Mouse (Mus musculus) limb, embryonic 10.5 days (tissue): ENCODE data around the gene Capzb. TPM values are rescaled to one million over a fixed set of nuclear protein-coding genes. Genes with fewer than 3 reads are reported as not detected.

Experiments
- DNase-seq: peaks from one replicate; pipeline ENCODE4 v3.0.0-alpha.2; 2017; ENCODE audit warnings: low spot score
- H3K27ac ChIP-seq: fragments of 300-500 bp; sonication (generic); 2 replicates; pipeline ENCODE4 v1.5.1; 2016; ENCODE audit warnings: mild to moderate bottlenecking
- H3K27me3 ChIP-seq: fragments of 300-500 bp; sonication (generic); 2 replicates; pipeline ENCODE4 v1.6.1; 2016; ENCODE audit warnings: low read depth, mild to moderate bottlenecking; ENCODE audit not compliant: poor library complexity, severe bottlenecking
- H3K36me3 ChIP-seq: fragments of 300-500 bp; sonication (generic); 2 replicates; pipeline ENCODE4 v1.6.1; 2016; ENCODE audit warnings: mild to moderate bottlenecking, moderate library complexity
- H3K4me1 ChIP-seq: fragments of 300-500 bp; sonication (generic); 2 replicates; pipeline ENCODE4 v1.6.1; 2016
- H3K4me3 ChIP-seq: fragments of 300-500 bp; sonication (generic); 2 replicates; pipeline ENCODE4 v1.5.1; 2016; ENCODE audit warnings: mild to moderate bottlenecking, moderate library complexity
- H3K9me3 ChIP-seq: fragments of 300-500 bp; sonication (generic); replicated peaks from 2 replicates; pipeline ENCODE4 v1.6.1; 2016; ENCODE audit warnings: mild to moderate bottlenecking
- WGBS: fragments of 180-500 bp; shearing (Covaris S2); methylation state at CpG from one replicate; pipeline ENCODE4 v1.1.7; 2016; 5-methylcytosine and 5-hydroxymethylcytosine counted together
- polyA plus RNA-seq: library from polyadenylated mRNA; unstranded; fragments of >200 nt; fragmentation: Nextera tagmentation; extraction: Ambion mirVana; gene quantifications from 2 replicates; pipeline ENCODE4 v1.2.1, GENCODE M21; 2016

The Capzb gene
- polyA plus RNA-seq, 1 experiment from 2014 or later = 390 TPM

- DNase-seq = peak; percentile 89
- peaks cover 20% of the 10 kb centered on the region for H3K36me3 ChIP-seq
- 35% methylated on average over 22 of the region's 22 CpGs for WGBS
- H3K4me3 ChIP-seq = no peak overlapping the region
- H3K4me1 ChIP-seq = peaks cover 96% of the 10 kb centered on the region
- no peaks in the 10 kb centered on the region for H3K27me3 ChIP-seq
- peak overlapping the region; percentile 87 for H3K27ac ChIP-seq
- no peaks in the 10 kb centered on the region for H3K9me3 ChIP-seq
Measured at GRCm38 (mm10) chr4:139252051-139252760, 59.5 kb downstream of the Capzb start.

GRCm38 (mm10) chr4:139253206-139253605 lies 60.5 kb downstream of the Capzb start:
- Histone ChIP-seq H3K27me3 (no peaks in the 10 kb centered on the region), H3K4me3 (no peak overlapping the region), H3K36me3 (peaks cover 30% of the 10 kb centered on the region), H3K4me1 (peaks cover 96% of the 10 kb centered on the region), H3K27ac (peak overlapping the region; percentile 56; the same call in 1 of the 2 replicates), H3K9me3 (no peaks in the 10 kb centered on the region)
- DNase-seq = no peak
- 92% methylated on average over 9 of the region's 9 CpGs for WGBS

DNA sequence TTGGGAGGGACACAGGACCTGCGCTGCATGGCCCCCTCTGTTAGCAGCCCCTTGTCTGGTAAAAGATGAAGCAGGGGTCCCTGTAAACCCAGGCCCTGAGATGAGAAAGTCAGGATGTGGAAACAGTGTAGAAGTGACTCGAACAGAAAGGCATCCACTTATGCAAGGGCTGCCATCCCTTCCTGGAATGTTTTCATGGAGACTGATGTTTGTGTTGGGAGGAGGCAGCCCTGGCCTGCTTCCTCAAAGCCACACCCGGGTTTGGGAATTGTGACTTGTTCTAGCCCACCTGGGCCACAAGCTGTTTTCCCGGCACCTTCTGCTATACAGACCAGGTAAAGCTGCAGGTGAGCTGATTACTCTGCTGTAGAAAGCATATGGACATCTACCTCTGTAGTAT lies 63.4 kb downstream of the Capzb start:
- Histone ChIP-seq H3K4me3 (no peak overlapping the region), H3K4me1 (peaks cover 93% of the 10 kb centered on the region), H3K27ac (peak overlapping the region; percentile 46; the same call in 1 of the 2 replicates), H3K36me3 (peaks cover 57% of the 10 kb centered on the region), H3K27me3 (no peaks in the 10 kb centered on the region), H3K9me3 (no peaks in the 10 kb centered on the region)
- WGBS = 96% methylated on average over 4 of the region's 4 CpGs
- no peak for DNase-seq

DNA sequence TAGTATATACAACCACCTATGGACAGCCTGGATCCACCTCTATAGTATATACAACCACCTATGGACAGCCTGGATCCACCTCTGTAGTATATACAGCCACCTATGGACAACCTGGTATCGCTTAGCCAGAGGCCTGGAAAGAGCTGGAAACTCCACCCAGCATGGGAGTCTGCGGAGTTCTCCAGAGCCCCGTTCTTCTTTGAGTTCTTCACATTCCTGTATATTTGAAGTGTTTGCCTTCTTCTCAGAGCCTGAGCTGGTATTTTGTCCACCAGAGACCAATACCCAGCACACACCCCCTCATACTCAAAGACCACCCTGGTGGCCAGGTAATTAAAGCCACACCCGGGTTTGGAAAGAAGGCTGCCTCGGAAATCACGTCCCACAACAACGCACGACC lies 64.0 kb downstream of the Capzb start:
- Histone ChIP-seq H3K9me3 (no peaks in the 10 kb centered on the region), H3K27ac (peak overlapping the region; percentile 90; the same call in 1 of the 2 replicates), H3K27me3 (no peaks in the 10 kb centered on the region), H3K36me3 (peaks cover 63% of the 10 kb centered on the region), H3K4me3 (no peak overlapping the region), H3K4me1 (peaks cover 88% of the 10 kb centered on the region)
- no peak for DNase-seq
- 82% methylated on average over 8 of the region's 8 CpGs for WGBS

GRCm38 (mm10) chr4:139258621-139259301 lies 66.1 kb downstream of the Capzb start:
- H3K27me3 ChIP-seq = no peaks in the 10 kb centered on the region
- no peaks in the 10 kb centered on the region for H3K9me3 ChIP-seq
- H3K27ac ChIP-seq = peak overlapping the region; percentile 90
- H3K36me3 ChIP-seq = peaks cover 84% of the 10 kb centered on the region
- WGBS = 81% methylated on average over 6 of the region's 6 CpGs
- peaks cover 72% of the 10 kb centered on the region for H3K4me1 ChIP-seq
- no peak for DNase-seq
- no peak overlapping the region for H3K4me3 ChIP-seq

DNA sequence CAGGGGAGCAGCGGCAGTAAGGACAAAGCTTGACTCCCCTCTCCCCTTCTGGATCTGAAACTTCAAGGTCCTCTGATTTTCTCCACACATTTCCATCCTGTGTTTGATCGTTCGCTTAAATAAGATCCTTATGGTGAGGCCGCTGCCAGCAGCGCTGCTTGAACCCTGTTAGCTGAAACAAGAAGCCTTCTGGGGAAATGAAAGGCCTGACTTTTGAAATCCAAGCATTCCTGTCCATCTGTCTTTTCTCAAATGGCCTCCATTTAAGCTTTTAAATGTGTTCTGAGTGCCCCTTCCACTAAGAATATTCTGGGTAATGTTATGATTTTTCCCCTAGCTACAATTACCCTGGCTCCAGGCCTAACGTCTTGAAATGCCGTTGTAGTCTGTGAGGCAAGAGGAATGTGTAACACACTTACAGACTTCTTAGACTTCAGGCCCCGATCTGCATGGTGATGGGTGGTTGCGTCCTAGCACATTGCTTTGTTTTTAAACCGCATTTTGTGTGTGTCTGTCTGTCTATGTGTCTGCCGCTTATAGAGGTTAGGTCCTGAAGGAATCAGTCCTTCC lies 66.7 kb downstream of the Capzb start:
- 51% methylated on average over 11 of the region's 11 CpGs for WGBS
- no peak for DNase-seq
- H3K27me3 ChIP-seq = no peaks in the 10 kb centered on the region

GRCm38 (mm10) chr4:139262981-139263380 lies 70.3 kb downstream of the Capzb start:
- Histone ChIP-seq H3K27me3 (no peaks in the 10 kb centered on the region), H3K4me1 (peaks cover 69% of the 10 kb centered on the region), H3K9me3 (no peaks in the 10 kb centered on the region), H3K27ac (no peak overlapping the region), H3K4me3 (no peak overlapping the region), H3K36me3 (peaks cover 89% of the 10 kb centered on the region)
- DNase-seq = no peak
- WGBS = 91% methylated on average over 6 of the region's 6 CpGs

More for the DNA sequence above, 66.7 kb downstream of the Capzb start:
- H3K4me3 ChIP-seq = no peak overlapping the region
- H3K4me1 ChIP-seq = peaks cover 70% of the 10 kb centered on the region
- H3K27ac ChIP-seq = peak overlapping the region; percentile 90
- H3K36me3 ChIP-seq = peaks cover 90% of the 10 kb centered on the region
- H3K9me3 ChIP-seq = no peaks in the 10 kb centered on the region

DNA sequence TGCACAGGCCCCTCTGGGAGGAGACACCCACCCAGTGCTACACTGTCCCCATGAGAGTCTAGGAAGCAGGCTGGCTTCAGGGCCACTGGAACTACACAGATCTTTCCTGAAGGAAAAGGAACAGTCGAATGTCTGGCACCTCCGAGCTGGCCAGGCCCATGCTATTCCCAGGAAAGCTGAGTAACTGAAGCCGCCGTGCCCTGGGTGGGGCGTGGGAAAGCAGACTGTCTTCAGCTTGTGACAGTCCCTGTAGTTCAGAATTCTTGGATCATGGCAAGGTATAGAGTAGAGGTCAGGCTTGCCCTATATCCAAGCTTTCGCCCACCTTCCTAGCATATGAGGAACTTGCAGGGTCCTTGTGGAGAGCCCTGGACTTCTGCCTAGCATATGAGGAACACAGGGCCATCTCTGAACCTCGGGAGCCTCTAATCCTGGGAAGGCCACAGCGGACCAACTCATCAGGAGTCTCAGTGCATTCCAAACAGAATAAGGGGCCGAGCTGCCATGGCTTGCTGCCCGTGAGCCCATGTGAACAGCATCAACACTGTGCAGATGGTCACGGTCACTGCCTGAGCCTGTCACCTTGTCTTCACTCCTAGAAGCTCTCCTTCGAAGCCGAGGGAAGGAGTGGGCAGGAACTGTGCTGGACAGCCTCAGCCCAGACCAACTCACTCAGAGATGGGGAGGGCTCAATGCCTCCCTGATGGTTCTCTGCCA lies 73.2 kb downstream of the Capzb start:
- Histone ChIP-seq H3K9me3 (no peaks in the 10 kb centered on the region), H3K27ac (peak overlapping the region; percentile 82), H3K27me3 (no peaks in the 10 kb centered on the region), H3K36me3 (peaks cover 82% of the 10 kb centered on the region), H3K4me1 (peaks cover 68% of the 10 kb centered on the region), H3K4me3 (0 out of 2 replicates have a peak overlapping the region, but pooled peaks have one; percentile 6)
- no peak for DNase-seq
- WGBS = 78% methylated on average over 13 of the region's 13 CpGs

GRCm38 (mm10) chr4:139266500-139266865 lies 73.8 kb downstream of the Capzb start:
- WGBS = 38% methylated on average over 7 of the region's 7 CpGs
- H3K9me3 ChIP-seq = no peaks in the 10 kb centered on the region
- H3K4me1 ChIP-seq = peaks cover 70% of the 10 kb centered on the region
- H3K27me3 ChIP-seq = no peaks in the 10 kb centered on the region
- peak overlapping the region; percentile 82 for H3K27ac ChIP-seq
- H3K4me3 ChIP-seq = 0 out of 2 replicates have a peak overlapping the region, but pooled peaks have one; percentile 6
- peak; percentile 59 for DNase-seq
- peaks cover 79% of the 10 kb centered on the region for H3K36me3 ChIP-seq

GRCm38 (mm10) chr4:139267335-139267734 lies 74.6 kb downstream of the Capzb start:
- WGBS = 40% methylated on average over 3 of the region's 3 CpGs
- Histone ChIP-seq H3K27me3 (no peaks in the 10 kb centered on the region), H3K27ac (peak overlapping the region; percentile 82), H3K9me3 (no peaks in the 10 kb centered on the region), H3K4me3 (no peak overlapping the region), H3K36me3 (peaks cover 78% of the 10 kb centered on the region), H3K4me1 (peaks cover 79% of the 10 kb centered on the region)
- DNase-seq = peak; percentile 58

DNA sequence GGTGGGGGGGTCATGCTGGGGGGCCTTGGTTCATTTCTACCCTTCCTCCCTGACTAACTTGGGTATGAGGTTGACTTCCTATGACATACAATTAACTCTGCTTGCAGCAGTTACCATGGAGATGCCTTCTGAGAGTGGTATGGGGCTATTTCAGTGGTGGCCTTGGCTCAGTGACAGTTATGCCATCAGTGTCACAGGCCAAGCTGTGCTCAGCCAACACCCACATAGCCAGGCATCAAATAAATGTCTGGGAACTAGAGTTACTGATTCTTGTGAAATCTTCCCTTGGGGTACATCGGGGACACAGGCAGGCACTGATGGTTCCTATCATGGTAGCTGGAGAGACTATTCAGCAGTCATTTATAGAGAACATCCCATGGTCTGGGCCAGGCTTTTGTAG lies 75.5 kb downstream of the Capzb start:
- Histone ChIP-seq H3K36me3 (peaks cover 78% of the 10 kb centered on the region), H3K4me3 (no peak overlapping the region), H3K27ac (peak overlapping the region; percentile 82), H3K27me3 (no peaks in the 10 kb centered on the region), H3K4me1 (peaks cover 82% of the 10 kb centered on the region), H3K9me3 (no peaks in the 10 kb centered on the region)
- WGBS = 97% methylated on average over 1 of the region's 1 CpGs
- no peak for DNase-seq

DNA sequence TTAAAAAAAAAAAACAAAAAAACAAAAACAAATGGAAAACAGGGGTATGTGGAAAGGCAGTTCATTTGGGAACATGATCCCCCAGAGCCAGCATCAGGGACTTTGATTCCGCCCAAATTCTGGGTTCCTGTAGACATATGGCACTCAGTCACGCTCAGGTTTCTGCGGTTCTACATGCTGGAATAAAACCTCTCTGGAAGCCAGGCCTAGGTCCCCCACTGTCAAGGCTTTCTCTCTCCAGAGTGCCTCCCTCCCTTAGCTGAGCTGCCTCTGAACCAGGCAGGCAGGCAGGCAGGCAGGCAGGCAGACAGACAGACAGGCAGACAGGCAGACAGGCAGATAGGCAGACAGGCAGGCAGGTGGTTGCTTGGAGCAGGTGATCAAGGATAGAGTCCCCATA lies 77.5 kb downstream of the Capzb start:
- H3K4me3 ChIP-seq = no peak overlapping the region
- H3K27ac ChIP-seq = peak overlapping the region; percentile 47; the same call in 1 of the 2 replicates
- H3K36me3 ChIP-seq = peaks cover 77% of the 10 kb centered on the region
- no peak for DNase-seq
- no peaks in the 10 kb centered on the region for H3K9me3 ChIP-seq
- 96% methylated on average over 3 of the region's 3 CpGs for WGBS
- H3K4me1 ChIP-seq = peaks cover 73% of the 10 kb centered on the region
- no peaks in the 10 kb centered on the region for H3K27me3 ChIP-seq
